ENCODE assay signal across 24 mouse cellular contexts in genomic region chr10:77273798-77274197, GRCm38 (mm10).
"Had no signal": no experiment of that assay in that cellular context is flagged by ENCODE, and none has a peak within 500 bp of the region (broad histone marks: within the 10 kb centered on the region; RNA-seq: fewer than 3 reads in every experiment).

No protein-coding gene starts in this region.

- H3K27ac ChIP-seq: heart, adult 2 months; heart, embryonic 13.5 days; heart, embryonic 15.5 days; layer of hippocampus, adult 2 months; left cerebral cortex, adult 2 months; limb, embryonic 10.5 days; limb, embryonic 12.5 days; liver, embryonic 13.5 days; liver, embryonic 15.5 days had no signal

- H3K4me3 ChIP-seq: heart, adult 2 months; heart, embryonic 13.5 days; heart, embryonic 15.5 days; hindbrain, embryonic 15.5 days; layer of hippocampus, adult 2 months; left cerebral cortex, adult 2 months; limb, embryonic 10.5 days; limb, embryonic 12.5 days; liver, embryonic 13.5 days; liver, embryonic 15.5 days had no signal

- H3K4me1 ChIP-seq: limb, embryonic 12.5 days; liver, embryonic 15.5 days had no signal

- H3K9me3 ChIP-seq: heart, embryonic 13.5 days; heart, embryonic 15.5 days; hindbrain, embryonic 15.5 days; limb, embryonic 10.5 days; limb, embryonic 12.5 days; liver, embryonic 13.5 days; liver, embryonic 15.5 days had no signal

- H3K27me3 ChIP-seq: heart, embryonic 13.5 days; heart, embryonic 15.5 days; hindbrain, embryonic 15.5 days; limb, embryonic 12.5 days; liver, embryonic 15.5 days had no signal

- H3K9ac ChIP-seq: heart, embryonic 13.5 days; heart, embryonic 15.5 days; hindbrain, embryonic 15.5 days; limb, embryonic 12.5 days; liver, embryonic 13.5 days; liver, embryonic 15.5 days; liver, postnatal 0 days had no signal

- ATAC-seq: liver, postnatal 0 days had no signal

- DNase-seq: gastrocnemius, postnatal 14 days; gastrocnemius, postnatal 36 days; heart, adult 11 months; heart, adult 2 months; heart, postnatal 14 days; heart, postnatal 36 days; kidney, adult 11 months; kidney, adult 8-10 months; kidney, postnatal 10 days; kidney, postnatal 4 days; liver; liver, embryonic 13.5 days; liver, postnatal 0 days; lung, adult 2 months had no signal

- H3K4me2 ChIP-seq: heart, embryonic 11.5 days; heart, embryonic 13.5 days; heart, embryonic 15.5 days; hindbrain, embryonic 15.5 days; limb, embryonic 12.5 days; liver, embryonic 11.5 days; liver, embryonic 13.5 days; liver, embryonic 15.5 days had no signal
